Mouse (Mus musculus) megakaryocyte progenitor cell, adult 5-6 weeks (primary cell): Measurements from ENCODE around the gene Tmem263. TPM values are rescaled to one million over a fixed set of nuclear protein-coding genes. Genes with fewer than 3 reads are reported as not detected.

Experiments
- ATAC-seq: replicated peaks from 2 replicates; pipeline ENCODE4 v1.8.0; 2016; ENCODE audit warnings: mild to moderate bottlenecking, moderate TSS enrichment, inconsistent platforms; ENCODE audit not compliant: poor library complexity
- total RNA-seq, 2 experiments: library from RNA; stranded (forward) in 1 of 2; stranded (reverse) in 1 of 2; fragments of 157-497, 149-512 nt in 1 of 2; fragments of 200-1000 nt in 1 of 2; gene quantifications; 2 replicates each; pipeline versions ENCODE4 v1.2.3 to v1.2.4; 2015 to 2017

The Tmem263 gene
- total RNA-seq (2015) (23.9 and 25.8 TPM in 2 replicates), total RNA-seq (2017) (21.0 and 22.3 TPM in 2 replicates)

DNA sequence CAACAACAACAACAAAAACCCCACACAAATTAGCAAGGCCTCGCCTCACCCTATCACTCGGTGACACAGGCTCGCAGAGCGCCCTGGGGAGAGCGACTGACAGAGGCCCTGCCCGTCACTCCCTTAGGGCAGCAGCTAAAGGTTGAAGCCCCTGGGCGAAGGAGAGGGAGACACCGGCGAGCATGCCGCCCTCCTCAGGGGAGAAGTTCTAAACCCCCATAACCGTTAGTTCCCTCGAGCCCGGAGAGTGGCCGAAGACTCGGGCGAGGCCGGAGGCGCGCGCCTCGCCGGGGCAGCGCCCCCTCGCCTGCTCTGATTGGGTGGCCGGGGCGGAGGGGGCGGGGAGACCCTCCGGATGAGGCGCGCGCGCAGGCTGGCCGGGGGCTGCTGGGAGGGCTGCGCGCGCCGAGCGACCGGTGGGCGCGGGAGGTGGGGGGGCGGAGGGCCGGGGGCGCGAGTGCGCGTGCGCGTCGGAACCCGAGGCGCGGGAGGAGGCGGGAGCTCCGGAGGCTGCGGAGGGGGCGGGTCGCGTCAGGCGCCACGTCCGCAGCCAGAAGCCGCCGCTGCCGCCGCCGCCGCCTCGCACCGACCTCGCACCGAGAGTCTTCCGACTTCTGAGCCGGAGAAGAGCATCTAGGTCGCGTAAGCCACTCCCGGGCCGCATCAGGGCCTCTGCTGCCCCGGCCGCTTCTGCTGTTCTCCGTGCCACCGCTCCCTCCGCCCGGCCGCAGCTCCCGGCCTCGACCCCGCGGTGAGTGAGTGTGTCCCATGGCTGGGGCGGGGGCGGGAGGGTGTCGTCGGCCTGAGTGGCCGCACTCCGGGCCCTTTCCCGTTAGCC is at the start of gene Tmem263, which contains the start of gene Fhl4:
Tmem263 (plus strand) TSS at position 381 of the 838 bp plus-strand sequence.
Fhl4 (minus strand) TSS at position 249 of the 838 bp plus-strand sequence.
- peak; percentile 83 for ATAC-seq

DNA sequence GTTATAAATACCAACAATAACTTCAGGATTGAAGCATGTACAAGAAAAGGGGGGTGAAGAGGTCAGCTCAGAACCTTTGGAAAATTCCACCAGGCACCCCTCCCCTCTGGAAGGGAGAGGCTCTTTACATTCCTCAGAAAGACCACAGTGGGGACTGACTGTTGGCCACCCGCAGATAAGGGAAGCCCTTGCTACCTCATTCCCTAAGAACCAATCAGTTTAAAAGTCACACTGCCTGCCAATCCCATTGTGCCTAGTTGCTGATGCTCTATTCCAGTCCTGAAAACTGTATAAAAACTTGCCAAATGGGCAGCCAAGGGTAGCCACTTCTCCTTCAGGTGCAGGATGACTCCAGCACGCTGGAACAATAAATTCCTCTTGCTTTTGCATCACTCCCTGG is 47.6 kb upstream of the Tmem263 start:
- ATAC-seq: no peak

DNA sequence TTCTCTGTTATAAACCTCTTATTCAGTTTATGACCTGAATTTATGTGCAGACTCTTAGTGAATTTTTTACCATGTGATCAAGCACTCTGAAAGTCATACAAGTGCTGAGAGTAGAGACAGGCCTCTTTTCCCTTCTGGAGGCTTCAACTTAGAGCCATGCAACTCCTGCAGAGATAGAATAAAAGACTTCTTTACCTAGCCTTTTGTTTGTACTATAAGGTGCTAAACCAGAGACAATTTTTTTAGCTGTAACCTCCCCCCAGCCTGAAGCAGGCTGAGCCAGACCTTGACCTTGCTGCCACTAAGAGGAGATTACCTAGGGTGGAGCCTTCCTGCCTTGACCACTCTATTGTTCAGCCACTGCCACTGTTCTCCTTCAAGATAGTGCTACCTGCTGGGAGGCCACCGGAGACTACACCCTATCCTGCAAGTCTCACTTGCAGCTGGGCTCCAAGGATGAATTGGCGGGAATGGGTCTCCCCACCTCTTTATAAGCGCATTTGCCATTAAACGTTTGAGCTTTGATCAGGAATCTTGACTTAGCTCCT is 30.7 kb upstream of the Tmem263 start:
- ATAC-seq: no peak

DNA sequence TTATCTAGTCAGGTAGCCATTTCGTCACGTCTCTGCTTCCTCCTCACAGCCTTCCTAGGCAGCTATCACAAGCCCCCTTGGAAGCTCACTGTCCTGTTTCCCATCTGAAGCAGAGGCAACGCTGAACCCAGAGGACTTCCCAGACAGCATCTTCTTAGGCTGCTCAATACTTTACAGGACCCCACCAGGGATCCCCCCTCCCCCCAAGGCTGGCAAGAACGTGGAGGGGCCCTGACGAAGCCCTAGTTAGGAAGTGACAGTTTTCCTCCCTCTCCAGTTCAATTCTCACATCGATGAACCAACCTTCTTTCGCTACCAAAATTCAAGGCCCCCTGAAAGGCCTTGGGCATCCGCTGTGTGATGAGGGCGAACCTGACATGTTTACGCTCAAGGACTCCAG is 586 bp upstream of the Tmem263 start:
- no peak; the same call in none of the 2 replicates for ATAC-seq

DNA sequence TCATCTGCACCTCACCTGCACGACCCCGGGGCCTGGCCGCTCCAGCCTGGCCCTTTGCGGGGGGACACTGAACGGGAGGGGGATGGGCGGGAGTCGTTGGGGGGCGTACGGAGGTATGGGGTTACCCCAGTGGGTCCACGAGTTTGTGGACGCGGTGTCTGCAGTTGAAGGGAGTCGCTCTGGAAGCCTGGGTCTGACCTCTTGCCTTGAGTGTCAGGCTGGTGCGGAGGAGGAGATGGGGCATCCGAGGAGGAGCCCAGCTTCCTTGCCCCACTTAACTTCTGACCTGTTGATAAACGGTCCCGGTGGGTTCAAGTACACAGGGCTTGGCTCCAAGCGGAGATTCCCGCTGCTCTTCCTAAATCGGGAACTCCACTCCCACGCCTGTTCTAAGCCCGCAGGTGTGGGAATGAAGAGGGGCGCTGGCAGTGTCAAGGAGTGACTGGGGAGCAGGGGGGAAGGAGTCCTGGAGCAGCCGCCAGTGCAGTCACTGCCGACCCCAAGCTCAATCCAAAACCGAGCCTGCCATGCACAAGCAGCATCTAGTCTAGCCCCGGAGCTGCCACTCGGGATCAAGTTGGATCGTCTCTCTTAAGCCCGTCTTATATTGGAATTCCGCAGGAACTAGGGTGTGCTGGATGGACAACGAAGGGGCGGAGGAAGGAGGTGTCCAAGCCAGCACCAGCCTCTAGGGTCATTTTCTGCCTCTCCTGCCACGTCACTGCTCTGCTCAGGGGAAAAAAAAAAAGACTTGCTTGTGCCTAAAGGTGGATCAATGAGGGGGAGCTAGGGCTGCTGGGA is 858 bp downstream of the Tmem263 start:
- ATAC-seq: peak; percentile 20

DNA sequence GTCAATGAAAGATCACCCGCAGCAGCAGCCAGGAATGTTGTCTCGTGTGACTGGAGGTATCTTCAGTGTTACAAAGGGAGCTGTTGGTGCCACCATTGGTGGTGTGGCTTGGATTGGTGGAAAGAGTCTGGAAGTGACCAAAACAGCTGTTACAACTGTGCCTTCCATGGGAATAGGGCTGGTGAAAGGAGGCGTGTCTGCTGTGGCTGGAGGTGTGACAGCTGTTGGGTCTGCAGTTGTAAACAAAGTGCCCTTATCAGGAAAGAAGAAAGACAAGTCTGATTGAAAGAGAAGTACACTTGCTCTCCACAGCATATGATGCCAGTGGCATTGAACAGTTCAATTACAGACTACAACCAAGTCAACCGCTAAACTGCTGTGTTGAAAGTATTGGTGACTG is 12.0 kb downstream of the Tmem263 start:
- no peak for ATAC-seq

DNA sequence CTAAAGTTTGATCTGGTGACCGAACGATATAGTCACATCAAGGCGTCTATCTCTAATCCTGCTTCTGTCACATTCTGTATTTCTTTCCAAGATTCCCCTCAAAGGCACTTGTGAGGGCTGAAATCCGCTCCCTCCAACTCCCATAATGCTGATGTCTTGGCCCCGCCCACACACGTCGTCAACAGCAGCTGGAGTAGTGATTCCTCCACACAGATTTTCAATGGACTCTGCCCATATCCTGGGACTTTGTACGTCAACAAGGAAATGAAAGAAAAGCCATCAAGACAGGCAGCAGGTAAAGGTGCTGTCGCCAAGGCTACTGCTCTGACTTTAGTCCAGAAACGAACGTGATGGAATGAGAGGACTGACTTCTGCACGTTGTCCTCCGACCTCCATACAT is 22.8 kb downstream of the Tmem263 start:
- ATAC-seq: no peak

DNA sequence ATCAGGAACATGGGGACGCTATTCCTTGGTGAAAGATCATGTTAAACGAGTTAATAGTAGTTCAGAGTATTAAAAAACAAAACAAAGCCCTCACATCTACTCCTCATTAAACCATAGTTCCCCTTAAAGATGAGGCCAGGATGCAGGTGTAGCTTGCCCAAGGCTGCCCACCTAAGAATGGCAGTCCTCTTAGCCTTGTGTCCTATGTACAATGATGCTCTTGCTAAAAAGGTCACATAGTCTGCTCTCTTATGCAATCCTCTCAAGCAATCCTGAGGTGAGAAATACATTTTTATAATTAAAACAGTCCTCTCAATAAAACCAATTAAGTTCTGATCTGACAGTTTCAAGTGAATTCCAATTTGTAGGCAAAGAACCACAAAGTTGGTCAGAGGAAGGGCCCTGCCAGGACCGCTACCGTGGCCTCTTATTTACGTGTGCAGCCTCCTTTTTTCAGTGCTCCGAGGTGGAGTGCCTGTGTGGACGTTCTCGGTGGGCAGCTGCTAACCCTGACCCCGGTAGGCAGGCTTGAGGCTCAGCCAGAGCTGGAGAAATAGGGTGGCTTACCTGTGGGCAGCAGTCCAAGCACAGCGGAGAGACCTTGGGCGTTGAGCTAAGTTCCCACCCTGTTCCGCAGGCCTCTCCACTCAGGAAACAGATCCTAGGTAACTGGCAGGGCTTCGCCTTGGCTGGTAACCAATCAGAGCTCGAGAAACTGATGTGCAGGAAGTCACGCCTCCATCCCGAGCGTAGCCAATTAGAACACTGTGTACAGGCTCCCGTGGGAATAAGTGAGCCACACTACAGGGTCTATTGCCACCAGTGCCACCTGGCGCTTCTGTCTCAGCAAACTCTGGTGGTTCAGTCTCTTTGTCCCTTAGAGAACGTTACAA is 25.2 kb downstream of the Tmem263 start, which contains the start of gene Mterf2:
Mterf2 (minus strand) TSS at position 633 of the 893 bp plus-strand sequence.
- peak; percentile 98 for ATAC-seq

DNA sequence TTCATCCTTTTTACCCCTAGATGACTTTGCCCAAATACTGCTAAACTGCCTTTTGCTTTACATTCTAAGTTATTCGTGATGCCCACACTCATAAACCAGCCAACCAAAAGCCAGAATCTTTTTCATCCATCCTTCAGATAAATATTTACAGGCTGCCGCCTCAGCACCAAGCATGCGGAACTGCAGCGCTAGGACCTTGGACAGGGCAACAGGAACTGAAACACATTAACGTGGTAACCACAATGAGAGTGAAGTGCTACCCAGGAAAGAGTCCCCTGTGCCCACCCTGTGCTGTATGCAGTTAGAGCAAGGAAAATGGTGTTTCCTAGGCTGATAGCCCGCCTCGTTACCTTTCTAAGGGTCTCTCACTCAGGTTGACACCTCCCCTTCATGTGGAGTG is 26.0 kb downstream of the Tmem263 start:
- peak; percentile 77 for ATAC-seq

DNA sequence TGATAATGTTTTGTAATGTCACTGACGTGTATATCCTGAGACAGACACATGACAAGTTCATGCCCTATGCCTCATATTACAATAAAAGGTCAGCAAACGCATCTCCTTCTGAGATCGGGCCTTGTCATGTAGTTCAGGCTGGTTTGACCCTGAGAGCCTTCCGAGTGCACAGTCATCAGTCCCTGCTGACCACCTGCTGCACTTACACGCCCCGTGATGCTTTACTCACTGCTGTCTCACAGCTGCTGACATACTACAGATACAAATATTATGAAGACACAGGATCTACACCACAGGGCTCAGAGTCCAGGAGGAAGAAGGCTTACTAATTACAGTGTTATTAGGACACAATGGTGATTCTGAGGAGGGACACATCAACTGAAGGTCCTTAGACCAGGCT is 34.1 kb downstream of the Tmem263 start:
- no peak for ATAC-seq

DNA sequence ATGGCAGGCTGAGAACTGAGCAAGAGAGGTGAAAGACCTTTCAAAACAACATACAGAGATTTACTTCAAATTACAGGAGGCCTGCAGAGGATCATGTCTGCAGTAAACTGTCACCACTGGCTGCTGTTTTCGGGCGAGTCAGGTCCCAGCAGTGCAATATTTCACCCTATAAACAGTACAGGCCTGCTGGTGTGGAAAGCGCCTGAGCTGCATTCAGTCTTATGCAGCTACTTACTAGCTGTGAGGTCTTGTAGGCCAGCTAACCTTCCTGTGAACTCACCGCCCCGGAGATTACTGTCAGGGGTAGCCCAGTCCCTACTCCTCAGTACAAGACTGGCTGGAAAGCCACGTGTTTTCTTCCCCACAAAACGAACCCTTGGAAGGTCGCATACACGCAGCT is 39.0 kb downstream of the Tmem263 start:
- ATAC-seq: no peak

DNA sequence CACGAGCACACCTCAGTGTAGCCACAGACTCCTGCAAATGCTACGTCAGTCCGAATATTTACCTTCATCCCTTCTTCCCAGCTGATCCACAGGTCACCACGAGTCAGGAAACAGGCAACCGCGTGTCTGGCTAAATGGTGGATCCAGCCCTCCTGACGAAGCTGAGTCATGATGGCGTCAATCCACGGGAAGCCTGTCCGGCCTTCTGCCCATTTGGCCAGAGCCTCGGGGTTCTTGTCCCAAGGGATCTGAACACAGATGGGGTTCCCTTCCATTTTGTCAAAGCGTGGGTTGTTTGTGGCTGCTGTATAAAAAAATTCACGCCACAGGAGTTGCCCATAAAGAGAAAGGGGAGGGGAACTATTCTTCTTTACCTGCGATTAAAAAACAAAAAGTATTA is 43.9 kb downstream of the Tmem263 start:
- ATAC-seq: no peak

DNA sequence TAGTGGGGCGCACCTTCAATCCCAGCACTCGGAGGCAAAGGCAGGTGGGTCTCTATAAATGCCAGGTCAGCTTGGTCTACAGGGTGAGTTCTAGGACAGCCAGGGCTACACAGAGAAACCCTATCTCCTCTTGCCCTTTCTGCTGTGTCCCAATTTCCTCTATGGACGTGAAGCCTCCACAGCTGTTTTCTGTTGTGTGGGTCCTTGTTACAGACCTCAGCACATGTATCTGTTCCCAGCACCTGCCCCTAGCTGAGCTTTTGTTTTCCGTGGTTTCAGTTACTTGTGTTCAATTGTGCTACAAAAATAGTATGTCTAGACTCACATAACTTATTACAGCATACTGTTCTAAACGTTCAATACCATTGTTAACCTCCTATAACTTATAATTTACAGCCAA is 46.8 kb downstream of the Tmem263 start:
- no peak for ATAC-seq

DNA sequence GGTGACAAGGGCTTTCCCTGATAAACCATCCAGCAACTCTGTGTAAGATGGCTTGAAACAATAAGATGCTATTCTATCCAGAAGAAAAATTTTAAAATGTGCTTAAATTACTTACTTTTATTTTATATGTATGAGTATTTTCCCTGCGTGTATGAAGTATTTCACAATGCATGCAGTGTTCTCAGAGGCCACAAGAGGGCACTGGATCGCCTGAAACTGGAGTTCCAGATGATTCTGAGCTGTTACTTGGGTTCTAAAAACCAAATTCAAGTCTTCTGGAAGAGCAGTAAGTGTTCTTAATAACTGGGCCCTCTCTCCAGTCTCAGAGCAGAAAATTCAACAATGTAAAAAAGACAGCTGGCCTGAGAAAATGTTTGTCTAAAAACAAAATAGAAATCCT is 51.8 kb downstream of the Tmem263 start:
- ATAC-seq: peak; percentile 76

DNA sequence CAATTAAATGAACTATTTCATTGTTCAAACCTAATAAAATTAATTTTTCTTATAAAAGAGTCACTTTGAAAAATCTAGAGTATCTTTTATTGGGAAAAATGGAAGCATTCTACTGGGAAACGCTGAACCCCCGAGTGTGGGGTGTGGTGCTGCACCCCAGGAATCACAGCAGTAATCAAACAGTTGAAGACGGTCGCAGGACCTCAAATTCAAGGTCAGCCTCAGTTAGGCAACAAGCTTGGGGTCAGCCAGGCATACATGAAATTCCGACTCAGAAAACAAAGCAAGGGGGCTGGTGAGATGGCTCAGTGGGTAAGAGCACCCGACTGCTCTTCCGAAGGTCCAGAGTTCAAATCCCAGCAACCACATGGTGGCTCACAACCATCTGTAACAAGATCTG is 55.0 kb downstream of the Tmem263 start:
- no peak for ATAC-seq

DNA sequence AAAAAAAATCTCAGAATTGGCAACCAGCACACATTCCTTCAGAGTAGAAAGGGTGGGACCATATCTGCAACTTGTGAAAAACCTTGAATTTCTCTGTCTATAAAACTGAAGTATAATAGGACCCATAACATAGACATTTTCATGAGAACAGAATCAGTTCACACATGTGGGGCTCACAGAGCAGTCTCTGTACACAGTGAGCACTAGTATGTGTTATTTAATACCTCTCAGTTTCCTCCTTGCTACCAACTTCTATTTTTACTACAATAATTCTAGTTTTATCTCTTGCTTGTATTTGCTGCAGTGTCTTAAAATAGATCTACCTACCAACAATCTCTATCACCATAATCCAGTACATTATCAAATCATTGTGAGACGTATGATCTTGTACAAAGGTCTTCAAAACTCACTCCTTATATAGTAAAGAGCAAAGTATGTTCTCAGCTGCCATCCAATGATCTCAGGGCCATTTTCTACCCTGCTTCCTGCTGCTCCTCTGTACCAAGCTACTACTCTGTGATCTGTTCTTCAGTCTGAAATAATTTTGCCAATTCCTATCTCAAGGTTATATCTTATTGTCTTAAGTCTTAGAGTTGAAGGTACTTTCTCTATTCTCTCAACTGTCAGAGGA is 57.7 kb downstream of the Tmem263 start:
- ATAC-seq: no peak

DNA sequence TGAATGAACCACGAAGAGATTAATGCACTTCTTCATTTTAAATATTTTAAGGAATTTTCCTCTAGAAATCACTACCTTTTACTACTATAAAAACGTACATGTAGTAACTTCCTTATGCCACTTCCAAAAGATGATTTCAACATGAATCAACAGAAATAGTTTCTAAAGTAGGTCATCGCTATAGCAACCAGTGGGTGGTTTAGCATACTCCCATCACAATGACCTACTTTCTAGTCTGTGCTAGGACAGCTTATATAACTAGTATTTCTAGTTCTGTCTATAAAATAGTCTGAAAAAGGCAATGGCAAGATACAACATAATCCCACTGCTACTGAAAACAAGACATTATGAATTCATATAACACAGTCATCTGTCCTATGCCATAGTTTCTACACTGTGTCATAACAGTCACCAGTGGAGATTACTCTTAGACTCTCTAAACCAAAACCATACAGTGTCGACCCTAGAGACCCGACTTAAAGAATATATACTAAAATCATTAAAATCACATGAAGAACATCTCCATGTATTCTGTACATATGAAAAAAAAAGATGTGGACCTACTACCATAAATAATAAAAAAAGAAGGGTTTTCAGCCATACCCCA is 59.4 kb downstream of the Tmem263 start:
- no peak for ATAC-seq

DNA sequence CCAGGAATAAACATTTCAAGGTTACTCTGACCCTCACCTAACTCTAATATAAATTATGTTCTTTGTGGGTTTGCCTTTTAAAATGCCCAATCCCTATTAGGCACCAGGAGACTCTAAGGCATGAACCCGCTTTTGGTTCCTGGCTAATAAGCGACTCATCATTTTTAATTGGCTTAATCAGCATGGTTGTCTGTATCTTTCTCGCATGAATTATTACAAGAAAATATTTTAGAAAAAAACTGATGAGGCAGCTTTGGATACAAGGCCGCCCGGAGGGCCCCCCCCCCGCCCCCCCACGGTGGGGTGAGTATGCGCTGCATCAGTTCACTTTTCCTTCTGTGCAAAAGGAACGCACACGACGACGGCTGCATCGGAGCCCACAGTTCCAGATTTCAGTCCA is 62.4 kb downstream of the Tmem263 start:
- ATAC-seq: no peak

DNA sequence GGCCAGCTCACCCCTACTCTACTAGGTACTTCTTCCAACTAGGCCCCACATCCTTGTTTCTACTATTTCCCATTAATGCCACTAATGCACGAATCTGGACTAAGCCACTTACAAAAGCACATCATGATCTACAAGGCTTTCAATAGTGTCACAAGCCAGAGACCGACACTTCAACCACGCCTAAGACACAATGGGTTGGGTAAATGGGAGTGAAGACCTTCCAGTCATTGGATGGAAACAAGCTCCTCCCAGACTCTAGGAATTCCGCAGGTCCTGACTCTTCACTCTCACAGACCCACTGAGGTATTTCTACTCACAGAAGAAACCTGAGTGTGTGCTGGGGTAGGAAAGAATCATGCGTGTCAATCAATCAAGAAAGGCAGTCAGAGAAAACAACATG is 62.9 kb downstream of the Tmem263 start:
- no peak for ATAC-seq
